Mouse (Mus musculus): ENCODE results near the gene Rcbtb1. TPM values are rescaled to one million over a fixed set of nuclear protein-coding genes. Genes with fewer than 3 reads are reported as not detected.
A peak's percentile ranks its signal among the peaks of the same experiment; 100 is the strongest.
"Not testable (repeated sequence)": the region's sequence is repeated elsewhere in the genome, so short reads cannot be mapped to it uniquely, and the experiment has no call there.

Gene Rcbtb1
- total RNA-seq, 2 experiments from 2014 or later: 12.2 to 26.3 TPM

DNA sequence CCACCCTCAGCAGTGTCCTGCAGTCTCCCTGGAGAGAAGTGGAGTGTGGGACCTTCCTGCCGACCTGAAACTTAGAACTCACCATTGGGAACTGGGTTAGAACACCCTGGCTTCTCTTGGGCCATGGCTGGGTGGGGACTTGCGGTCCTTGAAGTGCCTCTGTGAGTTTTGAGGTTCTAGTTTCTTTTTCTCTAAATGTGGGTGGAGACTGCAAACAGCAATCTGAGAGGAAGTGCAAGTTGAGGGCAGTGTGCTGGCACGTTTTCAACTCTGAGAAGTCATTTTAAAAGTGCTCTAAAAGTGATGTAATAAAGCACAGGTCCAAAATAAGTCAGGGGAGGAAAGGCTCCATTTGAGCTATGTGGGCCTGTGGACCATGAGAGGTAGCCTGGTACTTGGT is 59.0 kb downstream of the Rcbtb1 start, which contains the start of gene Gm6904:
Gene Gm6904 (minus strand): TSS at position 161 of the 400 bp plus-strand sequence.
- peak; percentile 98 for ATAC-seq (replicated peaks; ENCODE audit: poor library complexity, severe bottlenecking)

DNA sequence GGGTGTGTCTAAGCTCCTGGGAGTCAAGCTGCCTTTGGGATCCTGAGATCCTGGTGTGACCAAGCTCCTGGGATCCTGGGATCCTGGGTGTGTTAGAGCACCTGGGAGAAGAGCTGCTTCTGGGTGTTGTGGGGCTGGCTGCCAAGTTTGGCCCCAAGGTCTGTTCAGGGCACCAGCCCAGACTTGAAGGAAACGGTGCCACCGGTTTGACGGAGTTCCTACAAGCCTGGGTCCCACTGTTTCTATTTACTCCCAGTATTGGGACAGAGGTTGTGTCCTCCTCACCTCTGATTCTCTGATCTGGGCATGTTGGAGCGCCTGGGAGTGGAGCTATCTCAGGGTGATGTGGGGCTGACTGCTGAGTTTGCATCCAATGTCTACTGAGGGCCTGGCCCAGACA is 74.0 kb downstream of the Rcbtb1 start:
- ATAC-seq (replicated peaks; ENCODE audit: poor library complexity, severe bottlenecking): not testable (repeated sequence)

Other genes with a start within 250 kb of the Rcbtb1 start
- not detected in 2 replicates for gene 1700129C05Rik, start 58.3 kb upstream of the Rcbtb1 start, total RNA-seq (2014; fragmentation: Nextera tagmentation)
- not detected in 2 replicates for gene 1700129C05Rik, start 58.3 kb upstream of the Rcbtb1 start, total RNA-seq (2017)
- not detected in 2 replicates for gene Gm5142, start 22.5 kb upstream of the Rcbtb1 start, total RNA-seq (2014; fragmentation: Nextera tagmentation)
- gene Gm5142, start 22.5 kb upstream of the Rcbtb1 start, total RNA-seq (2017): not detected in 2 replicates
- not detected in 2 replicates for gene Gm6904, start 59.0 kb downstream of the Rcbtb1 start, total RNA-seq (2014; fragmentation: Nextera tagmentation)
- gene Gm6904, start 59.0 kb downstream of the Rcbtb1 start, total RNA-seq (2017): not detected in 2 replicates
- not detected in 2 replicates for gene Phf11a, start 96.3 kb downstream of the Rcbtb1 start, total RNA-seq (2014; fragmentation: Nextera tagmentation)
- not detected in 2 replicates for gene Phf11a, start 96.3 kb downstream of the Rcbtb1 start, total RNA-seq (2017)
- gene Phf11b, start 140.1 kb downstream of the Rcbtb1 start, total RNA-seq (2014; fragmentation: Nextera tagmentation): 1.2 TPM in 1 of 2 replicates, not detected in the other
- gene Phf11b, start 140.1 kb downstream of the Rcbtb1 start, total RNA-seq (2017): 1.8 and 4.2 TPM in 2 replicates
- gene Phf11d, start 164.3 kb downstream of the Rcbtb1 start, total RNA-seq (2014; fragmentation: Nextera tagmentation): not detected in 2 replicates
- 0.93 and 1.4 TPM in 2 replicates for gene Phf11d, start 164.3 kb downstream of the Rcbtb1 start, total RNA-seq (2017)
- gene Phf11c, start 194.2 kb downstream of the Rcbtb1 start, total RNA-seq (2014; fragmentation: Nextera tagmentation): 2.4 and 2.6 TPM in 2 replicates
- 1.1 and 1.6 TPM in 2 replicates for gene Phf11c, start 194.2 kb downstream of the Rcbtb1 start, total RNA-seq (2017)
- 17.0 and 17.3 TPM in 2 replicates for gene Setdb2, start 239.7 kb downstream of the Rcbtb1 start, total RNA-seq (2014; fragmentation: Nextera tagmentation)
- gene Setdb2, start 239.7 kb downstream of the Rcbtb1 start, total RNA-seq (2017): 26.6 and 28.9 TPM in 2 replicates
- gene Cab39l, start 239.8 kb downstream of the Rcbtb1 start, total RNA-seq (2014; fragmentation: Nextera tagmentation): 32.5 and 42.4 TPM in 2 replicates
- gene Cab39l, start 239.8 kb downstream of the Rcbtb1 start, total RNA-seq (2017): 31.0 and 43.0 TPM in 2 replicates